Mouse (Mus musculus) brain, embryonic 14.5 days (tissue): ENCODE measurements around the gene Kcnj10. TPM values are rescaled to one million over a fixed set of nuclear protein-coding genes. Genes with fewer than 3 reads are reported as not detected.

Experiments used
- DNase-seq: peaks from one replicate; pipeline ENCODE4 v3.0.0-alpha.2; 2011; ENCODE audit warnings: low read depth
- CTCF ChIP-seq: fragments of 200-500 bp; IDR thresholded peaks from 2 replicates; pipeline ENCODE4 v1.5.1; 2012; ENCODE audit warnings: inconsistent platforms, mild to moderate bottlenecking, moderate library complexity, borderline replicate concordance; ENCODE audit not compliant: insufficient read depth, insufficient read length; ENCODE audit errors: extremely low read depth
- POLR2A ChIP-seq: fragments of 200-500 bp; IDR thresholded peaks from 2 replicates; pipeline ENCODE4 v1.6.1; 2012; ENCODE audit warnings: mild to moderate bottlenecking, inconsistent platforms, borderline replicate concordance; ENCODE audit not compliant: poor library complexity, insufficient read depth, insufficient read length, severe bottlenecking; ENCODE audit errors: extremely low read depth
- polyA plus RNA-seq: library from polyadenylated mRNA; depleted of rRNA; stranded (reverse); fragments of >200 nt; gene quantifications from 2 replicates; pipeline ENCODE4 v1.2.3, GENCODE M21; 2012; rRNA removed

Kcnj10 gene
- polyA plus RNA-seq: 3.2 and 5.9 TPM in 2 replicates

GRCm38 (mm10) chr1:172340729-172341321, at the start of gene Kcnj10:
Gene Kcnj10 (plus strand): TSS chr1:172341210.
- TF ChIP-seq CTCF (no peak), POLR2A (no peak)

GRCm38 (mm10) chr1:172292880-172293279, 48.1 kb upstream of the Kcnj10 start:
- DNase-seq: no peak
- TF ChIP-seq POLR2A (no peak), CTCF (no peak)

More at GRCm38 (mm10) chr1:172340729-172341321, at the start of gene Kcnj10:
- peak; percentile 96 for DNase-seq

GRCm38 (mm10) chr1:172293449-172293848, 47.6 kb upstream of the Kcnj10 start:
- no peak for DNase-seq
- TF ChIP-seq POLR2A (no peak), CTCF (no peak)

- DNase-seq: peak; percentile 93
These were observed 45.2 kb upstream of the Kcnj10 start for GRCm38 (mm10) chr1:172295751-172296197.

GRCm38 (mm10) chr1:172296816-172297510, 44.0 kb upstream of the Kcnj10 start:
- TF ChIP-seq POLR2A: no peak
- TF ChIP-seq CTCF: no peak
- DNase-seq: no peak

More at GRCm38 (mm10) chr1:172295751-172296197, 45.2 kb upstream of the Kcnj10 start:
- TF ChIP-seq POLR2A (no peak), CTCF (no peak)

GRCm38 (mm10) chr1:172297611-172298537, 43.1 kb upstream of the Kcnj10 start, which contains the start of gene Atp1a2:
Gene Atp1a2 (minus strand): TSS chr1:172298064.
- TF ChIP-seq POLR2A: peak; percentile 37; the same call in 1 of the 2 replicates
- TF ChIP-seq CTCF: no peak

GRCm38 (mm10) chr1:172299528-172299927, 41.5 kb upstream of the Kcnj10 start:
- no peak for DNase-seq
- TF ChIP-seq CTCF: no peak
- no peak for TF ChIP-seq POLR2A

More at GRCm38 (mm10) chr1:172297611-172298537, 43.1 kb upstream of the Kcnj10 start, which contains the start of gene Atp1a2:
- DNase-seq: peak; percentile 85

- no peak for DNase-seq
- TF ChIP-seq POLR2A: no peak
- TF ChIP-seq CTCF: no peak
These were observed 40.8 kb upstream of the Kcnj10 start for GRCm38 (mm10) chr1:172300247-172300646.

- peak; percentile 73 for DNase-seq
- no peak for TF ChIP-seq POLR2A
- no peak for TF ChIP-seq CTCF
These were observed 39.8 kb upstream of the Kcnj10 start for GRCm38 (mm10) chr1:172301180-172301579.

- TF ChIP-seq CTCF (no peak), POLR2A (no peak)
- no peak for DNase-seq
These were observed 38.7 kb upstream of the Kcnj10 start for GRCm38 (mm10) chr1:172302311-172302710.

- no peak for DNase-seq
- TF ChIP-seq CTCF (no peak), POLR2A (no peak)
These were observed 38.2 kb upstream of the Kcnj10 start for GRCm38 (mm10) chr1:172302851-172303250.

- DNase-seq: no peak
These were observed 36.6 kb upstream of the Kcnj10 start for GRCm38 (mm10) chr1:172304443-172304842.

More at GRCm38 (mm10) chr1:172304443-172304842, 36.6 kb upstream of the Kcnj10 start:
- TF ChIP-seq CTCF (no peak), POLR2A (no peak)
